Mouse (Mus musculus) brown adipose tissue, adult 24 weeks (tissue): Measurements from ENCODE around the gene Mageb16. TPM values are rescaled to one million over a fixed set of nuclear protein-coding genes. Genes with fewer than 3 reads are reported as not detected.

ENCODE experiments used
- H3K27ac ChIP-seq: fragments of 200-500 bp; replicated peaks from 2 replicates; pipeline ENCODE4 v1.5.1; 2012; ENCODE audit warnings: low read depth, mild to moderate bottlenecking, low read length
- H3K4me1 ChIP-seq: fragments of 200-500 bp; 2 replicates; pipeline ENCODE4 v1.6.1; 2012; ENCODE audit warnings: low read length, mixed read lengths; ENCODE audit not compliant: control insufficient read depth, insufficient read depth, insufficient read length
- H3K4me3 ChIP-seq: fragments of 200-500 bp; 2 replicates; pipeline ENCODE4 v1.5.1; 2012; ENCODE audit warnings: low read depth, mild to moderate bottlenecking, low read length, moderate library complexity; ENCODE audit not compliant: insufficient read depth
- polyA plus RNA-seq: library from polyadenylated mRNA; stranded (reverse); fragments of >200 nt; gene quantifications from 2 replicates; pipeline ENCODE4 v1.2.4, GENCODE M21; 2012; ENCODE audit not compliant: missing spikeins, insufficient read depth, insufficient read length

Mageb16 gene
- polyA plus RNA-seq = not detected in 2 replicates

GRCm38 (mm10) chrX:79671411-79671810 lies at the start of gene Mageb16:
Mageb16 (minus strand) TSS chrX:79671435.
- H3K4me1 ChIP-seq = no peaks in the 10 kb centered on the region
- no peak within 1 kb of the TSS for H3K27ac ChIP-seq
- no peak within 1 kb of the TSS for H3K4me3 ChIP-seq

DNA sequence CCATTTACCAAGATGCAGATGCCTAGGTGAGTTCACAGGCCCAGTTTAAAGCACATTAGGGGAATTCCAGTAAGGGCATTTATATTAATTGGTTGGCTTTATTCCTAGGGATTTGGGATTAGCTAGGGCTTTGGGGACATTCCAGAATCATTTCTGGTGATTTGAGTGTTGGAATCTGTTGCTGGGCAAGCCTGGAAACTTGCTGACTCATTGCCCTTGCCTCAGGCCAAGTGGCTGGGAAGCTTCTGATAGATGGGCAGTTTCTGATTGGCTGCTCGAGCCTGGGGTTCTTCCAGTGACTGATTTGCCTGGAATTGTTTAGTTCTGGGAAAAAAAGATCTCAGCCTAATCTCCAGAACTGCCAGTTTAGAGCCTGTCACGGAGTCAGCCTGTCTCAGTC lies 20.1 kb downstream of the Mageb16 start:
- H3K4me3 ChIP-seq = no peak overlapping the region
- H3K27ac ChIP-seq = no peak overlapping the region
- no peaks in the 10 kb centered on the region for H3K4me1 ChIP-seq

- H3K4me1 ChIP-seq = no peaks in the 10 kb centered on the region
- H3K4me3 ChIP-seq = no peak overlapping the region
- H3K27ac ChIP-seq = no peak overlapping the region
Measured at GRCm38 (mm10) chrX:79635396-79635795, 35.8 kb downstream of the Mageb16 start.

GRCm38 (mm10) chrX:79606462-79606861 lies 64.8 kb downstream of the Mageb16 start:
- H3K27ac ChIP-seq = no peak overlapping the region
- H3K4me1 ChIP-seq = no peaks in the 10 kb centered on the region
- H3K4me3 ChIP-seq = no peak overlapping the region

Other genes with a start within 250 kb of the Mageb16 start
- gene Gm7173, start 154.2 kb downstream of the Mageb16 start, polyA plus RNA-seq = not detected in 2 replicates